Mouse (Mus musculus) heart, embryonic 10.5 days (tissue): ENCODE data around the gene Syce2. TPM values are rescaled to one million over a fixed set of nuclear protein-coding genes. Genes with fewer than 3 reads are reported as not detected.
A peak's percentile ranks its signal among the peaks of the same experiment; 100 is the strongest.
"Not testable (repeated sequence)": the region's sequence is repeated elsewhere in the genome, so short reads cannot be mapped to it uniquely, and the experiment has no call there.

ENCODE experiments used
- DNase-seq: peaks from one replicate; pipeline ENCODE4 v3.0.0-alpha.2; 2017; ENCODE audit warnings: low spot score
- H3K27ac ChIP-seq: fragments of 300-500 bp; sonication (generic); 2 replicates; pipeline ENCODE4 v1.5.1; 2016; ENCODE audit warnings: mild to moderate bottlenecking
- H3K27me3 ChIP-seq: fragments of 300-500 bp; sonication (generic); 2 replicates; pipeline ENCODE4 v1.6.1; 2016; ENCODE audit warnings: mild to moderate bottlenecking; ENCODE audit not compliant: poor library complexity, insufficient read depth, severe bottlenecking
- H3K36me3 ChIP-seq: fragments of 300-500 bp; sonication (generic); 2 replicates; pipeline ENCODE4 v1.6.1; 2016; ENCODE audit warnings: mild to moderate bottlenecking, moderate library complexity
- H3K4me1 ChIP-seq: fragments of 300-500 bp; sonication (generic); 2 replicates; pipeline ENCODE4 v1.6.1; 2016; ENCODE audit warnings: mild to moderate bottlenecking
- H3K4me3 ChIP-seq: fragments of 300-500 bp; sonication (generic); 2 replicates; pipeline ENCODE4 v1.5.1; 2016; ENCODE audit warnings: mild to moderate bottlenecking, moderate library complexity
- H3K9me3 ChIP-seq: fragments of 300-500 bp; sonication (generic); 2 replicates; pipeline ENCODE4 v1.6.1; 2016; ENCODE audit warnings: mild to moderate bottlenecking, moderate library complexity
- WGBS: fragments of 180-500 bp; shearing (Covaris S2); methylation state at CpG from one replicate; pipeline ENCODE4 v1.1.7; 2016; 5-methylcytosine and 5-hydroxymethylcytosine counted together
- polyA plus RNA-seq: library from polyadenylated mRNA; unstranded; fragments of >200 nt; fragmentation: Nextera tagmentation; extraction: Ambion mirVana; gene quantifications from 2 replicates; pipeline ENCODE4 v1.2.1, GENCODE M21; 2016

The Syce2 gene
- polyA plus RNA-seq: 51.7 and 64.6 TPM in 2 replicates

- H3K4me3 ChIP-seq: peak within 1 kb of the TSS; percentile 63
- H3K36me3 ChIP-seq: peaks cover 32% of the 10 kb centered on the region
- 10% methylated on average over 46 of the region's 46 CpGs for WGBS
- peak within 1 kb of the TSS; percentile 88 for H3K27ac ChIP-seq
- H3K4me1 ChIP-seq: peaks cover 14% of the 10 kb centered on the region
- peaks cover 10% of the 10 kb centered on the region; the same call in 1 of the 2 replicates for H3K27me3 ChIP-seq
- H3K9me3 ChIP-seq: no peaks in the 10 kb centered on the region
- DNase-seq: peak; percentile 90
Measured at GRCm38 (mm10) chr8:84871376-84872308, at the start of gene Syce2. TSS of gene Syce2 (plus strand) at chr8:84872111.

DNA sequence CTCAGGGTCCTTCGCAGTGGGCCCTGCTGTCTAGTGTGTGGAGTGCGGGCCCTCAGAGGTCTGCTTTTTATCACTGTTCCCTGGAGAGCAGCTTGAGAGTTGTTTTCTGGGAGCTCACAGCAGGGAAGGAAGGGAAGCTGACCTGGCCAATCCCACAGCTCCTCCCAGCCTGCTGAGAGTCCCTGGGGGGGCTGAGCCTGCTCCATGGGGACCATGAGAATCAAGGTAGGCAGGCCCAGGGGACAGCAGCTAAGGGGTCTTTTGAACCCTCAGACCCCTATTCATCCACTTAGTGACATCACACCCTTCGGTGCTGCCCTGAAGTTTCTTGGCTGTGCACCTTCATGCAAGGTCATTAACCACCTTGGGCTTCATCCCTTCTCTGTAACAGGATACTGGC is 49.2 kb upstream of the Syce2 start, which contains the start of gene Dand5:
TSS of gene Dand5 (minus strand) at position 101 of the 400 bp plus-strand sequence.
- H3K36me3 ChIP-seq: no peaks in the 10 kb centered on the region
- H3K9me3 ChIP-seq: no peaks in the 10 kb centered on the region
- H3K27me3 ChIP-seq: no peaks in the 10 kb centered on the region
- H3K4me3 ChIP-seq: peak within 1 kb of the TSS; percentile 33
- H3K4me1 ChIP-seq: peaks cover 29% of the 10 kb centered on the region
- WGBS: 20% methylated on average over 3 of the region's 3 CpGs
- DNase-seq: no peak
- H3K27ac ChIP-seq: peak within 1 kb of the TSS; percentile 45; the same call in 1 of the 2 replicates

GRCm38 (mm10) chr8:84823653-84824052 is 48.3 kb upstream of the Syce2 start:
- H3K27me3 ChIP-seq: no peaks in the 10 kb centered on the region
- WGBS: under 1% methylated on average over 18 of the region's 18 CpGs
- H3K36me3 ChIP-seq: no peaks in the 10 kb centered on the region
- peak overlapping the region; percentile 33 for H3K4me3 ChIP-seq
- peak; percentile 88 for DNase-seq
- no peaks in the 10 kb centered on the region for H3K9me3 ChIP-seq
- H3K27ac ChIP-seq: 0 out of 2 replicates have a peak overlapping the region, but pooled peaks have one; percentile 29
- peaks cover 29% of the 10 kb centered on the region for H3K4me1 ChIP-seq

DNA sequence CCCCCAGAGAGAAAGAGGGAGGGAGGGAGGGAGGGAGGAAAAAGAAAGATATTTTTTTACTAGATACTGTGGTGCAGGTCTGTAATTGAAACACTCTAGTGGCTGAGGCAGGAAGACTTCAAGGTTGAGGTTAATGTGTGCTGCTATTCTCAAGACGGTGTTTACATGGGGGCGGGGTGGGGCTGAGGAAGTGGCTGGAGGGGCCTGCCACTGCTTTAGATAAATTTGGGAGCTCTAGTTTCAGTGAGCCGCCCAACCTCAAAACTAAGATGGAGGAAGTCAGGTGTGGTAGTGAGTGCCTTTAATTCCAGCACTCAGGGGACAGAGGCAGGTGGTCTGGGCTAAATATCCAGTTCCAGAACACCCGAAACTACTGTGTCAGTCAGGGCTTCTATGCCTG is 46.3 kb upstream of the Syce2 start:
- Histone ChIP-seq H3K36me3 (0 out of 2 replicates have a peak, but pooled peaks cover 2% of the 10 kb centered on the region), H3K27me3 (no peaks in the 10 kb centered on the region), H3K4me3 (no peak overlapping the region), H3K4me1 (peaks cover 29% of the 10 kb centered on the region), H3K9me3 (no peaks in the 10 kb centered on the region), H3K27ac (no peak overlapping the region)
- no peak for DNase-seq
- 57% methylated on average over 4 of the region's 4 CpGs for WGBS

DNA sequence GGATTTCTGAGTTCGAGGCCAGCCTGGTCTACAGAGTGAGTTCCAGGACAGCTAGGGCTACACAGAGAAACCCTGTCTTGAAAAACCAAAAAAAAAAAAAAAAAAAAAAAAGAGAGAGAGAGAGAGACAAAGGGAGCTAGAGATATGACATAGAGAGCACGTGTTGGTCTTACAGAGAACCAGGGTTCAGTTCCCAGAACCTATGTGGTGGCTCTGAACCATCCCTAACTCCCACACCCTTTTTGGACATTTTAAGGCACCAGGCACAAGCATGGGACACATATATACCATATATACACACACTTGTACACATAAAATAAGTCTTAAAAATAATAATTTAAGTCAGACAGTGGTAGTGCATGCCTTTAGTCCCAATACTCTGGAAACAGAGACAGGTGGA is 45.4 kb upstream of the Syce2 start:
- WGBS: 88% methylated on average over 2 of the region's 2 CpGs
- not testable (repeated sequence) for DNase-seq, H3K27me3 ChIP-seq, H3K9me3 ChIP-seq, H3K4me3 ChIP-seq, H3K36me3 ChIP-seq, H3K27ac ChIP-seq
- peaks cover 21% of the 10 kb centered on the region for H3K4me1 ChIP-seq

GRCm38 (mm10) chr8:84831490-84831889 is 40.4 kb upstream of the Syce2 start, which contains the start of gene Gadd45gip1:
TSS of gene Gadd45gip1 (plus strand) at chr8:84831522.
- Histone ChIP-seq H3K4me1 (peaks cover 19% of the 10 kb centered on the region), H3K27ac (peak within 1 kb of the TSS; percentile 99), H3K27me3 (no peaks in the 10 kb centered on the region), H3K4me3 (peak within 1 kb of the TSS; percentile 93), H3K36me3 (peaks cover 30% of the 10 kb centered on the region), H3K9me3 (no peaks in the 10 kb centered on the region)
- 62% methylated on average over 11 of the region's 11 CpGs for WGBS
- peak; percentile 75 for DNase-seq

DNA sequence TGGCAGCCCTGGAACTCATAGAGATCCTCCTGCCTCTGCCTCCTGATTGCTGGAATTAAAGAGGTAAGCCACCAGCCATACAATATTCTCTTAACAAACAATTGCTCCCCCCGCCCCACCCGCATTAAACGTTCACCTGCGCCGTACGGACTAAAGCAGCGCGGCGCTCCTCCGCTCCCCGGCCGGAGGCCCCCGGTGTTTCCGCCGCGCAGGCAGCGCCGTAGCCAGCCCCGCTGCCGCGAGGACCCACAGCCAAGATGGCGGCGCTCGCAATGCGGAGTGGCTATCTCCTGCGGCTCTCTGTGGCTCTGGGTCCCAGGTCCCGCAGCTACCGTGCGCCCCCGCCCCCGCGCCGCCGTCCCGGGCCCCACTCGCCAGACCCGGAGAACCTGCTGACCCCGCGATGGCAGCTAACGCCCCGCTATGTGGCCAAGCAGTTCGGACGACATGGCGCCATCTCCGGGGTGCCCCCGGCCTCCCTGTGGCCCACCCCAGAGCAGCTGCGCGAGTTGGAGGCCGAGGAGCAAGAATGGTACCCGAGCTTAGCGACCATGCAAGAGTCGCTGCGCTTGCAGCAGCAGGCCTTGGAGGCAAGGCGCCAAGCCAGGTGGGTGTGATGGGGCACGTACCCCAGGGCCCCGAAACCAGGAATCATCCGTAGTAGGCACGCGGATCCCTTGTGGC is 39.7 kb upstream of the Syce2 start:
- peak; percentile 93 for DNase-seq
- Histone ChIP-seq H3K27ac (peak overlapping the region; percentile 99), H3K9me3 (no peaks in the 10 kb centered on the region), H3K27me3 (no peaks in the 10 kb centered on the region), H3K4me3 (peak overlapping the region; percentile 93), H3K36me3 (peaks cover 37% of the 10 kb centered on the region), H3K4me1 (peaks cover 24% of the 10 kb centered on the region)
- 1% methylated on average over 59 of the region's 59 CpGs for WGBS

DNA sequence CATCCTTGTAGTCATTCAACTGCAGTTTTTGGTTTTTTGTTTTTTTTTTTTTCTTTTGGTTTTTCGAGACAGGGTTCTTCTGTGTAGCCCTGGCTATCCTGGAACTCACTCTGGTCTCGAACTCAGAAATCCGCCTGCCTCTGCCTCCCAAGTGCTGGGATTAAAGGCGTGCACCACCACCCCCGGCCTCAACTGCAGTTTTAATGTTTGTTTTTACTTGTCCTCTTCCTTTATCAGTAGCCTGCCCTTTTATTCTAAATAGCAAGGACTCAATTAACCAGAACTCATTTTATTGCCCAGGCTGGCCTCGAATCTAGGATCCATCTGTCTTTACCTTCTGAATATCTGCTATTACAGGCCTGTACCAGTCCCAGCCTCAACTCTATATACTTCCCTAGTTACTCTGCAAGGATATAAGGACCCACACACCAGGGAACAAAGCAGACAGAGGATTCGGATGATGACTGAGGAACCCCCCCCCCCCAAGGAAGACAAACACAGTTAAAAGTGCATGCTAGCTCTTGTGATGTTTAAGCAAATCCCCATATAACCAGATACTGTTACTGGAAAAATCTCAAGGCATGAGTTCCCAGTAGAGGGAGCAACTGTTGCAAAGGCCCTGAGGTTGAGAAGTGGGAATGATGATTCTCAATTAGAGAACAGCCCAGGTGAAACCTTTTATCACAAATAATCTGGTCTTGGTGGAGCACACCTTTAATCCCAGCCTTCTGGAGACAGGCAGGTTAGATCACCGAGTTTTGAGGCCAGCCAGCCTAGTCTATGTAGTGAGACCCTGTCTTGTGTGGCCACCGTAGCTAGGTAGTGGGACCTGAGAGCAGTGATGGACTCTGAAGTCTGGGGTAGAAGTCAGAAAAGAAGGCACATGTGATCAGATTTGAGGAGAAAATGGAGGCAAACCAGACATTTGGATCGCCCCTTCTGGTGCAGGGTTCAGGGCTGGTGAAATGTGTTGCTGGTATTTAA is 38.9 kb upstream of the Syce2 start:
- Histone ChIP-seq H3K4me1 (peaks cover 33% of the 10 kb centered on the region), H3K9me3 (no peaks in the 10 kb centered on the region), H3K36me3 (peaks cover 45% of the 10 kb centered on the region), H3K27me3 (no peaks in the 10 kb centered on the region), H3K27ac (peak overlapping the region; percentile 99), H3K4me3 (peak overlapping the region; percentile 93)
- 63% methylated on average over 10 of the region's 10 CpGs for WGBS
- no peak for DNase-seq

GRCm38 (mm10) chr8:84834002-84834865 is 37.7 kb upstream of the Syce2 start:
- Histone ChIP-seq H3K27me3 (no peaks in the 10 kb centered on the region), H3K9me3 (no peaks in the 10 kb centered on the region), H3K4me3 (no peak overlapping the region), H3K27ac (no peak overlapping the region), H3K4me1 (peaks cover 39% of the 10 kb centered on the region), H3K36me3 (peaks cover 52% of the 10 kb centered on the region)
- DNase-seq: no peak
- 89% methylated on average over 19 of the region's 19 CpGs for WGBS

GRCm38 (mm10) chr8:84834866-84835855 is 36.8 kb upstream of the Syce2 start:
- Histone ChIP-seq H3K9me3 (no peaks in the 10 kb centered on the region), H3K4me3 (no peak overlapping the region), H3K4me1 (peaks cover 39% of the 10 kb centered on the region), H3K27ac (no peak overlapping the region), H3K27me3 (no peaks in the 10 kb centered on the region), H3K36me3 (peaks cover 50% of the 10 kb centered on the region)
- DNase-seq: no peak
- 83% methylated on average over 10 of the region's 10 CpGs for WGBS
